Mouse (Mus musculus): Measurements from ENCODE around the gene Ccdc78. TPM values are rescaled to one million over a fixed set of nuclear protein-coding genes. Genes with fewer than 3 reads are reported as not detected.

The Ccdc78 gene
- polyA plus RNA-seq, 1 experiment from 2014 or later: 0.44 TPM

DNA sequence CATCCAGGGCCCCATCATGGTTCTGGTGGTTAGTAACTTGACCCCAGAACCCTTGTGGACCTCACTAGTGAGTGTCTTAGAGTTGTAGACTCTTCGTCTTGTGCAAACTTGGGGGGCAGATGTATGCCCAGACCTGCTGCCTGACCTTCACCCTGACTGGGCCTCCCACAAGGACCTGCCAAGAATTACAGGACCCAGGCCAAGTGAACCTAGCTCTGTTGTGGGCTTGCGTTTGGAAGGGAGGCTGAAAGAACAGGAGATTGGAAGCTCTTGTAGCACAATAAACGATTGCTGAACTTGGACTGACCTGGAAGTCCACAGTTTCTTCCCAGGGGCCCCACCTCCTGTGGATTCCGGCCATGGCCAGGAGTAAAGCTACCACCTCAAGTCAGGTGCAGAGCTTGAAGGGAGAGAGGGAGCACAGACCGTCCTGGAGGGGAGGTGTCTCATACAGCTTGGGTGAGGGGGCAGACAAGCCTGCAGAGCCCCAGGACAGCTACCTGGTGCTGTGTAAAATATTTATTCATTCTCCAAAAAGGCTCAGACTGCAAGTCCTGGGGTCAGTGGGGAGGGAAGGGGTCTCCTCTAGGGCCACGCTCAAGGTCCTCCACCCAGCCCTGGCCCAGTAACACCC is 47.7 kb downstream of the Ccdc78 start:
- Histone ChIP-seq H3K27me3 (ENCODE audit: low read depth, poor library complexity, severe bottlenecking) (no peaks in the 10 kb centered on the region), H3K36me3 (peaks cover 69% of the 10 kb centered on the region), H3K9me3 (replicated peaks) (no peaks in the 10 kb centered on the region), H3K27ac (peak overlapping the region; percentile 95), H3K4me3 (peak overlapping the region; percentile 77), H3K4me1 (peaks cover 88% of the 10 kb centered on the region)
- no peak for DNase-seq (ENCODE audit: low spot score)
- 55% methylated on average over 6 of the region's 6 CpGs for WGBS

DNA sequence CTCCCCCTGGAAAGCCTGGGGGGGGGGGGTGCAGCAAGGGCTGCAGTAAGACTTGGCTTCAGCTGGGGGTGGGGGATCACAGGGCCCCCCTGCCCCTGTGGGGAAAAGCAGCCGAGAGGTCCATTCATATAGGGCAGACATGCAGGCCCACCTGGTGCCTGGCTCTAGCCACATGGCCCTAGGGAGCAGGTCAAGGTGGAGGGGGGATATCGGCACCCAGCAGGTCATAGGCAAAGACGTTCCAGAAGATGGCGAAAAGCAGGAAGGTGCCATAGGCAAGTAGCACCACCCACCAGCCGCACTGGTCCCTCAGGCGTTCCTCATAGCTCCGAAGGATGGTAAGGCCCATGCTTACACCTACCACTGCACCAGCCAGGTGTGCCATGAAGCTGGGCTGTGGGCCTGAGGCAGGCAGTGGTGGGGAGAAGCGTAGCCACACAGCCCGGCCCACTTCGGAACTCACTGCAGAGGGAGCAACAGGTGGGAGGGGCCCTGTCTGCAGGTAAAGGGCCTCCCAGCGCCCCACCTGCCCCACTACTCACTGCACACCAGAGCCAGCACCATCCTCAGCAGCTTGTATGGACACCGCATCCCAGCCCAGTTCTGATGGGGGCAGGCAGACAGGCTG is 48.3 kb downstream of the Ccdc78 start:
- no peaks in the 10 kb centered on the region for H3K27me3 ChIP-seq (ENCODE audit: low read depth, poor library complexity, severe bottlenecking)
- 91% methylated on average over 12 of the region's 12 CpGs for WGBS
- H3K4me3 ChIP-seq: peak overlapping the region; percentile 77
- peaks cover 87% of the 10 kb centered on the region for H3K4me1 ChIP-seq
- no peaks in the 10 kb centered on the region for H3K9me3 ChIP-seq (replicated peaks)
- H3K27ac ChIP-seq: peak overlapping the region; percentile 95; the same call in 1 of the 2 replicates
- no peak for DNase-seq (ENCODE audit: low spot score)
- peaks cover 71% of the 10 kb centered on the region for H3K36me3 ChIP-seq

DNA sequence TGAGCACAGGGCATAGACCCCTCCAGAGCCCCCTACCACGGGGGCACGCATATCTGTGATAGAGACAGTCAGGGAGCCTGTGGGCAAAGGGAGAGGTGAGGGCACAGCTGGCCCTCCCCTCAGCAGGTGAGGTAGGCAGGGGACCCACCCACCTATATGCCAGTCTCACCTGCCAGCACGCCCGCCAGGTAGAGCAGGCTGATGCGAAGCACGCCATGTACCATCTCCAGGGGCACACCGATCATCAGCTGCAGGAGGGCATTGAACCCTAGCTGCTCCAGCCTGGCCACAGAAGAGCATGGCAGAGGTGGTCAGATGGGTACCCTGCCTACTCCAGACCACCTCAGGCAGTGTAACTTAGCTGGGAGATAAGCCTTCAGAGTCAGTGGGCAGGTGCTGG is 48.9 kb downstream of the Ccdc78 start:
- DNase-seq (ENCODE audit: low spot score): no peak
- H3K4me1 ChIP-seq: peaks cover 82% of the 10 kb centered on the region
- no peaks in the 10 kb centered on the region for H3K27me3 ChIP-seq (ENCODE audit: low read depth, poor library complexity, severe bottlenecking)
- no peak overlapping the region for H3K27ac ChIP-seq
- H3K9me3 ChIP-seq (replicated peaks): no peaks in the 10 kb centered on the region
- peaks cover 71% of the 10 kb centered on the region for H3K36me3 ChIP-seq
- H3K4me3 ChIP-seq: peak overlapping the region; percentile 77
- WGBS: 94% methylated on average over 7 of the region's 7 CpGs

DNA sequence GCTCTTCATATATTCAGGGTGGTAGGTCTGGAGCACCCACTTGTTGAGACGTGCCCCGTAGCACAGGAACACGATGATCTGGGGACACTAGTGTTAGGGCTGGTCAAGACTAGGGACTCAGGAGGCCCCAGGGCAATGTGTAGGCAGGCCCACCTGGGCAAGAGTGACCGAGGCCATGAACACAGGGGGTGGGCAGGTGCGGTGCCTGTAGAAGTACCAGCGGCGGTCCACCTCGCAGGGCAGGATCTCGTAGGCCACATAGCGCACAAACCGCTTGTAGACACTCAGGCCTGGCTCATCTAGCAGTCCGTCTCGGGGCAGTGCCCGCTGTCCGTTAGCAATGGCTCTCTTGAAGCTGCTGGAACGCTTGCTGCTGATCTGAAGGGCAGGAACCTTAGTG is 49.4 kb downstream of the Ccdc78 start:
- no peak for DNase-seq (ENCODE audit: low spot score)
- Histone ChIP-seq H3K4me3 (peak overlapping the region; percentile 77), H3K4me1 (peaks cover 77% of the 10 kb centered on the region), H3K9me3 (replicated peaks) (no peaks in the 10 kb centered on the region), H3K36me3 (peaks cover 71% of the 10 kb centered on the region), H3K27ac (peak overlapping the region; percentile 79; the same call in 1 of the 2 replicates), H3K27me3 (ENCODE audit: low read depth, poor library complexity, severe bottlenecking) (no peaks in the 10 kb centered on the region)
- 92% methylated on average over 16 of the region's 16 CpGs for WGBS

DNA sequence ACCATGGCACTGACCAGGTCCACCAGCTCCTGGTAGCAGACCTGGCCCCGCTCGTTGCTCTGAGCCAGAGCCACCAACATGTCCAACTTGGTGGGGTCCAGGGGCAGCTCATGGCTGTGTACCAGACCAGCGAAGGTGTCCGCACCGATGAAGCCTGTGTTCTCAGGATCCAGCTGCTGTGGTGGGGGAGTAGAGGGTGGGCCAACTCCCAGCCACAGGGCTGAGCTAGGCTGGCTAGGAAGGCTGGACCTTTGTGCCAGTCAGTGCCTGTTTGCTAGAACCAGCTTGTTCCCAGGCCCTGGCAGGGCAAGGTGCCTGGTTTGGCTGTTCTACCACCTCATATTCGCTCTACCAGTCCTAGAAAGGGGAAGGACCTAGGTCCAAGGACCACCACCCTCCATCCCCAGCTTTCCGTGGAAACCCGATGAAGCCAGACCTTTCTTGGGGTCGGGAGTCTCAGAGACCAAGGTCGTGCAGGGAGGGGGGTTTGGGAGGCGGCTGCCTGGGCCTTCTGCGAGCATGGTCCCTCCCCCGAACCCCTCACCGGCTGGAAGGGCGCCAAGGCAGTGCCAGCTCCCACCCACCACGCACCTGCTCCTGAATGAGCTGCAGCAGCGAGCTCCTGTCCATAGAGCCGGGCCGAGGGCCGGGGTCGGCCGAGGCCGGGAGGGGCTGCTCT is 50.2 kb downstream of the Ccdc78 start:
- Histone ChIP-seq H3K36me3 (peaks cover 71% of the 10 kb centered on the region), H3K27ac (peak overlapping the region; percentile 79), H3K4me3 (peak overlapping the region; percentile 77), H3K27me3 (ENCODE audit: low read depth, poor library complexity, severe bottlenecking) (no peaks in the 10 kb centered on the region), H3K9me3 (replicated peaks) (no peaks in the 10 kb centered on the region), H3K4me1 (peaks cover 70% of the 10 kb centered on the region)
- 25% methylated on average over 23 of the region's 23 CpGs for WGBS
- DNase-seq (ENCODE audit: low spot score): no peak

- H3K27me3 ChIP-seq (ENCODE audit: low read depth, poor library complexity, severe bottlenecking): no peaks in the 10 kb centered on the region
- peaks cover 65% of the 10 kb centered on the region for H3K4me1 ChIP-seq
- H3K27ac ChIP-seq: peak within 1 kb of the TSS; percentile 79
- peaks cover 71% of the 10 kb centered on the region for H3K36me3 ChIP-seq
- peak; percentile 77 for DNase-seq (ENCODE audit: low spot score)
- WGBS: 2% methylated on average over 29 of the region's 29 CpGs
- peak within 1 kb of the TSS; percentile 77 for H3K4me3 ChIP-seq
- no peaks in the 10 kb centered on the region for H3K9me3 ChIP-seq (replicated peaks)
These were observed 50.7 kb downstream of the Ccdc78 start, which contains the start of gene Rhbdl1 for GRCm38 (mm10) chr17:25837076-25837410. Gene Rhbdl1, minus strand, starts transcription at chr17:25837295.

DNA sequence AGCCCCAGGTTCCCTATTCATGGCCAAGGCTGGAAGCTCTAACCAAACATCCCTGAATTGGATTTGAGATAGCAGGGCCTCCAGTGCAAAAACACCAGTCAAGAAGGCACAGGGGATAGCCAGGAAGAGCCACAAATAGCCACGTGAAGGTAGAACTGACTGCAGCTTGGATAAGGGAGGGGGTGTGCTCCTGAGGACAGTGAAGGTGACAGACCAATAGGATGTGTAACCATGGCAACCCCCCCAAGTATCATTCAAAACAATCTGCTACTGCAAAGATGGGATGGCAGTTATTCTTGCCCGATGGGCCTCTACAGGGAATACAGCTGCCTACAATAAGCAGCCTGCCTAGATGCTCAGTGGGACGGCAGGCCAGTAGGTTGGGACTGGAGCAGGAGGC is 51.2 kb downstream of the Ccdc78 start:
- Histone ChIP-seq H3K4me3 (peak overlapping the region; percentile 77), H3K27ac (no peak overlapping the region), H3K9me3 (replicated peaks) (no peaks in the 10 kb centered on the region), H3K4me1 (peaks cover 67% of the 10 kb centered on the region), H3K36me3 (peaks cover 75% of the 10 kb centered on the region), H3K27me3 (ENCODE audit: low read depth, poor library complexity, severe bottlenecking) (no peaks in the 10 kb centered on the region)
- WGBS: 61% methylated on average over 3 of the region's 3 CpGs
- DNase-seq (ENCODE audit: low spot score): no peak

DNA sequence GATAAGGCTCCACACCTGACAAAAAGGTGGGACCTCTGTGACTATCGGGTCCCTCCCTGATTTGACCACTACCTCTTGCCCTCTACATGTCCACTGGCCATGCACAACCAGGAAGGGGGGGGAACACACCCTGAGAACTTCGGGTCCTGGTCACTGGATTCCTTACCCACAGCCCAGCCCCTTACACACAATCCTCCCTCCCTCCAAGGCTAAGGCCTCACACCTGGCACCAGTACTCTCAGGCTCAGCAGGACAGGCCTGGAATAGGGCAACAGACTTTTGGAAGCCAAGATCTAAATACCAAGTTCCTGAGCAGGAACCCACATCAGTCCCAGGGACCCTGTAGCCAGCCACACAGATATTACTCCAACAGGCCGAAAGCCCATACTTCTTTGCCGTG is 52.5 kb downstream of the Ccdc78 start:
- Histone ChIP-seq H3K27ac (no peak overlapping the region), H3K36me3 (peaks cover 83% of the 10 kb centered on the region), H3K9me3 (replicated peaks) (no peaks in the 10 kb centered on the region), H3K4me3 (no peak overlapping the region), H3K4me1 (peaks cover 73% of the 10 kb centered on the region), H3K27me3 (ENCODE audit: low read depth, poor library complexity, severe bottlenecking) (no peaks in the 10 kb centered on the region)
- 89% methylated on average over 4 of the region's 4 CpGs for WGBS
- no peak for DNase-seq (ENCODE audit: low spot score)

- Histone ChIP-seq H3K4me1 (peaks cover 70% of the 10 kb centered on the region), H3K36me3 (peaks cover 79% of the 10 kb centered on the region), H3K4me3 (no peak overlapping the region), H3K9me3 (replicated peaks) (no peaks in the 10 kb centered on the region), H3K27ac (no peak overlapping the region), H3K27me3 (ENCODE audit: low read depth, poor library complexity, severe bottlenecking) (no peaks in the 10 kb centered on the region)
- no peak for DNase-seq (ENCODE audit: low spot score)
- 84% methylated on average over 14 of the region's 14 CpGs for WGBS
These were observed 53.3 kb downstream of the Ccdc78 start for GRCm38 (mm10) chr17:25839455-25840235.

Small RNA genes lying within 50 kb of the gene (microRNA-seq; reads per million reads assigned to microRNA genes)
- gene Gm25083 (not detected), gene Mir3082 (not detected), gene Mir6966 (not detected)

Other genes starting within 250 kb of the Ccdc78 start
- gene Sox8, start 215.9 kb upstream of the Ccdc78 start, polyA plus RNA-seq (2016; fragmentation: Nextera tagmentation; extraction: Ambion mirVana): 11.1 and 13.1 TPM in 2 replicates
- 28.9 and 29.0 TPM in 2 replicates for gene Lmf1, start 207.5 kb upstream of the Ccdc78 start, polyA plus RNA-seq (2016; fragmentation: Nextera tagmentation; extraction: Ambion mirVana)
- 2.0 TPM in 2 replicates for gene Gng13, start 69.4 kb upstream of the Ccdc78 start, polyA plus RNA-seq (2016; fragmentation: Nextera tagmentation; extraction: Ambion mirVana)
- gene Chtf18, start 59.2 kb upstream of the Ccdc78 start, polyA plus RNA-seq (2016; fragmentation: Nextera tagmentation; extraction: Ambion mirVana): 68.5 and 71.9 TPM in 2 replicates
- gene Rpusd1, start 58.9 kb upstream of the Ccdc78 start, polyA plus RNA-seq (2016; fragmentation: Nextera tagmentation; extraction: Ambion mirVana): 24.8 and 27.0 TPM in 2 replicates
- gene Mslnl, start 50.5 kb upstream of the Ccdc78 start, polyA plus RNA-seq (2016; fragmentation: Nextera tagmentation; extraction: Ambion mirVana): not detected in 2 replicates
- gene Msln, start 32.2 kb upstream of the Ccdc78 start, polyA plus RNA-seq (2016; fragmentation: Nextera tagmentation; extraction: Ambion mirVana): 0.98 TPM in 1 of 2 replicates, not detected in the other
- gene Narfl, start 12.8 kb upstream of the Ccdc78 start, polyA plus RNA-seq (2016; fragmentation: Nextera tagmentation; extraction: Ambion mirVana): 21.2 and 26.8 TPM in 2 replicates
- gene Haghl, start 907 bp upstream of the Ccdc78 start, polyA plus RNA-seq (2016; fragmentation: Nextera tagmentation; extraction: Ambion mirVana): 59.7 and 80.7 TPM in 2 replicates
- 55.6 and 63.3 TPM in 2 replicates for gene Fam173a, start 6.3 kb downstream of the Ccdc78 start, polyA plus RNA-seq (2016; fragmentation: Nextera tagmentation; extraction: Ambion mirVana)
- gene AC134908.4, start 9.1 kb downstream of the Ccdc78 start, polyA plus RNA-seq (2016; fragmentation: Nextera tagmentation; extraction: Ambion mirVana): 0.76 TPM in 1 of 2 replicates, not detected in the other
- gene Metrn, start 10.6 kb downstream of the Ccdc78 start, polyA plus RNA-seq (2016; fragmentation: Nextera tagmentation; extraction: Ambion mirVana): 87.5 and 112 TPM in 2 replicates
- gene Fbxl16, start 22.5 kb downstream of the Ccdc78 start, polyA plus RNA-seq (2016; fragmentation: Nextera tagmentation; extraction: Ambion mirVana): 1.0 and 1.5 TPM in 2 replicates
- 31.6 and 32.0 TPM in 2 replicates for gene Wdr24, start 37.0 kb downstream of the Ccdc78 start, polyA plus RNA-seq (2016; fragmentation: Nextera tagmentation; extraction: Ambion mirVana)
- 52.4 and 54.9 TPM in 2 replicates for gene Jmjd8, start 42.3 kb downstream of the Ccdc78 start, polyA plus RNA-seq (2016; fragmentation: Nextera tagmentation; extraction: Ambion mirVana)
- gene Stub1, start 46.8 kb downstream of the Ccdc78 start, polyA plus RNA-seq (2016; fragmentation: Nextera tagmentation; extraction: Ambion mirVana): 408 and 426 TPM in 2 replicates
- 1.0 and 1.2 TPM in 2 replicates for gene Rhbdl1, start 50.7 kb downstream of the Ccdc78 start, polyA plus RNA-seq (2016; fragmentation: Nextera tagmentation; extraction: Ambion mirVana)
- 1.5 and 1.9 TPM in 2 replicates for gene Gm20683, start 55.2 kb downstream of the Ccdc78 start, polyA plus RNA-seq (2016; fragmentation: Nextera tagmentation; extraction: Ambion mirVana)
- 30.8 and 32.6 TPM in 2 replicates for gene Rhot2, start 58.3 kb downstream of the Ccdc78 start, polyA plus RNA-seq (2016; fragmentation: Nextera tagmentation; extraction: Ambion mirVana)
- 45.5 and 46.2 TPM in 2 replicates for gene Wdr90, start 74.9 kb downstream of the Ccdc78 start, polyA plus RNA-seq (2016; fragmentation: Nextera tagmentation; extraction: Ambion mirVana)
- 13.6 and 22.0 TPM in 2 replicates for gene Mcrip2, start 82.2 kb downstream of the Ccdc78 start, polyA plus RNA-seq (2016; fragmentation: Nextera tagmentation; extraction: Ambion mirVana)
- gene Mettl26, start 88.5 kb downstream of the Ccdc78 start, polyA plus RNA-seq (2016; fragmentation: Nextera tagmentation; extraction: Ambion mirVana): 69.3 and 69.6 TPM in 2 replicates
- 2.6 and 5.6 TPM in 2 replicates for gene Wfikkn1, start 94.3 kb downstream of the Ccdc78 start, polyA plus RNA-seq (2016; fragmentation: Nextera tagmentation; extraction: Ambion mirVana)
- 37.5 and 37.9 TPM in 2 replicates for gene Rab40c, start 133.1 kb downstream of the Ccdc78 start, polyA plus RNA-seq (2016; fragmentation: Nextera tagmentation; extraction: Ambion mirVana)
- gene Pigq, start 158.4 kb downstream of the Ccdc78 start, polyA plus RNA-seq (2016; fragmentation: Nextera tagmentation; extraction: Ambion mirVana): 65.2 and 72.1 TPM in 2 replicates
- gene Nhlrc4, start 158.4 kb downstream of the Ccdc78 start, polyA plus RNA-seq (2016; fragmentation: Nextera tagmentation; extraction: Ambion mirVana): 0.10 and 0.18 TPM in 2 replicates
- gene A930017K11Rik, start 166.0 kb downstream of the Ccdc78 start, polyA plus RNA-seq (2016; fragmentation: Nextera tagmentation; extraction: Ambion mirVana): 0.08 and 0.20 TPM in 2 replicates
- 38.7 and 38.9 TPM in 2 replicates for gene Capn15, start 199.2 kb downstream of the Ccdc78 start, polyA plus RNA-seq (2016; fragmentation: Nextera tagmentation; extraction: Ambion mirVana)